Mouse (Mus musculus): ENCODE measurements around the gene Ndufc2. TPM values are rescaled to one million over a fixed set of nuclear protein-coding genes. Genes with fewer than 3 reads are reported as not detected.

The Ndufc2 gene
- 100 to 1,000 TPM; 261 to 279 (median 268) TPM for total RNA-seq (2022)

DNA sequence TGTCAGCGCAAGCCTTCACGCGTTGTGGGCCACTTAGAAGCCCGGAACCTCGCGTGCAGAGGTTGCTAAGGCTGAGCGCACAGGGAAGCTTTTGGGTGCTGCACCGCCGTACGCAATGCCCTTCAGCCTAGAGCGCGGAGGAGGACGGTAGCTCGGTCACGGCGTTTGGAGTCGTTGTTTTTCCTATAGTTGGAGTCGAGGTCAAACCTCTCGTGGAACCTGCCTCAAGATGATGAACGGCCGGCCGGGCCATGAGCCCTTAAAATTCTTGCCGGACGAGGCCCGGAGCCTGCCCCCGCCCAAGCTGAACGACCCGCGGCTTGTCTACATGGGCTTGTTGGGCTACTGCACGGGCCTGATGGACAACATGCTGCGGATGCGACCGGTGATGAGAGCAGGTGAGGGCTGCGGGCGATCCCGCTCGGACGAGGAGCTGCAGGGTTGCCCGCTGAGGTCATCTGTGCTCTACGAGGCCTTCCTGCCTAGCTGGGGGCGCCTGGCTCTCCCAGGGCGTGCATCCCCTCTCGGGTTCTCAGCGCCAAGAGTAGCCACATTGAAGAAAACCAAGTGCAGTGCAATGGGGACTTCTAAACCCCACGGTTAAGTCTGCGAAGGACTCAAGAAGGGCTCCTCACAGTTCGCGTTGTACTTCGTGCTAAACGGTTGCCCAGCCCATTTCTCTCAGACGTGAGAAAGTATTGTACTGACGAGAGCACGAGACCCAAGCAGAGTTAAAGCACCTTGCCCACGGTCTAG lies at the start of gene Ndufc2:
Gene Ndufc2, plus strand, starts transcription at position 44 of the 756 bp plus-strand sequence.
- DNase-seq (ENCODE audit: low spot score in 2 of 2): peak; percentile 65 to 67

DNA sequence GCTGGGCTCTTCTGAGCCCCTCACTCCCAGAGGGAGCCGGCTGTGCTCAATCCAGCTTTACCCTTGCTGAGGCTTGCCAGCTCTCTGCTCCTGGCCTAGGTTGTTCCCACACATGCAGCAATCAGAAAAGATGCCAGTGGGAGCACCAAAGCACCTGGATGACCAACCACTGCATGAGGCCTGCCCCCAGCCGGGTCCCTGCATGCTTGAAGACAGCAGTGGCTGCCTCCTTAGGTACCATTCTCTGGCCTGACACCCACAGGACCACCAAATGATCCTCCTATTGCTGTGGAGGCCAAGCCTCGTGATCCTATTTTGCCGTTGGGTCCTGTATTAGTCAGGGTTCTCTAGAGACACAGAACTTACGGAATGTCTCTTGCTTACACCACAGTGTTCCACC lies 48.9 kb upstream of the Ndufc2 start:
- no peak for DNase-seq (ENCODE audit: low spot score in 2 of 2)

DNA sequence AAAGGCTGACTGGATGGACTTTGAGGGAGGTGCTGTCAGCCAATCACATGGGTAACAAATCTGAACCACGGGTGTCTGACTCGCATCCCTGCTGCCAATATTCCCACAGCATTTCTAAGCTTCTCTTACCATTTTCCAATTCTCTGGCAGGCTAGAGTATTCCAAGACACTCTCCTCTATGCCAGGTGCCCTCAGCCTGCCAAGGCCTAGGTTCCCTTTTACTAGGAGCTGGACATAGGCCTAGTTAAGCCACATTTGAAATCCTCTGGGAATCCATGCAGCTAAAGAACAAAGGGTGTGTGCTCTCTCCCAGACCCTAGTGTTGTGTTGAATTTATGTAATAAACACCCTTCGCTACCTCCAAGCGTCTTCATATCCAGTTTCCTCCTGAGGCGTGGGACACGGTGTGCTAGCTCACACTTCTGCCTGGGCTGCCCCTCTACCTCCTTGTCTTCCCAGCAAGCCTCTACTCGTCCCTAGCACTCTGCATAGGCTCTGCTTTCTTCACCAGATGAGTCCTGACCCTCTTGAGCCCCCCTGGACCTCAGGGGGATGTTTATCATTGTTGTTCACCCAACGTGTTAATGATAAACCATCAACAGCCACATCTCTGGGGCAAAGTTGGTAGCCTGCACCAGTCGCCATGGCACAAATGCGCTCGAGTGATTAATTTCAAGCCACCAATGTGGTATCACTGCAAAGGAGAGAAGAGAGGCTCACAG lies 47.9 kb upstream of the Ndufc2 start:
- no peak for DNase-seq (ENCODE audit: low spot score in 2 of 2)

DNA sequence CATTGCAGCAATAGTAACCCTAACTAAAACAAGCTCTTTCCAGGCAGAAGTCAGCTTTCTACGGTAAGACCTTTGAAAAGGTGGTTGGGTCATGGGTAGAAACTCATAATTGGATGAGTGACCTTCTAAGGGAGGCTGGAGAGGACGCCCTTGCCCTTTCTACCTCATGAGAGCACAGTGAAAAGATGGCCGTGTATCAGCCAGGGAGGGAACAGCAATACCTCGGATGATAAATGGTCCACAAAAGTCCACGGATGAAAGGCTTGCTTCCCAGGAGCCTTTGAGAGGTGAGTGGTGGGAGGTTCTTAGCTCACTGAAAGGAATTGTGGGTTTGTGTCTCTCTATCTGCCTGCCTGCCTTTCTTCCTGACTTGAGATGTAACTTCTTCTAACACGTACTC lies 46.4 kb upstream of the Ndufc2 start:
- no peak for DNase-seq (ENCODE audit: low spot score in 2 of 2)

DNA sequence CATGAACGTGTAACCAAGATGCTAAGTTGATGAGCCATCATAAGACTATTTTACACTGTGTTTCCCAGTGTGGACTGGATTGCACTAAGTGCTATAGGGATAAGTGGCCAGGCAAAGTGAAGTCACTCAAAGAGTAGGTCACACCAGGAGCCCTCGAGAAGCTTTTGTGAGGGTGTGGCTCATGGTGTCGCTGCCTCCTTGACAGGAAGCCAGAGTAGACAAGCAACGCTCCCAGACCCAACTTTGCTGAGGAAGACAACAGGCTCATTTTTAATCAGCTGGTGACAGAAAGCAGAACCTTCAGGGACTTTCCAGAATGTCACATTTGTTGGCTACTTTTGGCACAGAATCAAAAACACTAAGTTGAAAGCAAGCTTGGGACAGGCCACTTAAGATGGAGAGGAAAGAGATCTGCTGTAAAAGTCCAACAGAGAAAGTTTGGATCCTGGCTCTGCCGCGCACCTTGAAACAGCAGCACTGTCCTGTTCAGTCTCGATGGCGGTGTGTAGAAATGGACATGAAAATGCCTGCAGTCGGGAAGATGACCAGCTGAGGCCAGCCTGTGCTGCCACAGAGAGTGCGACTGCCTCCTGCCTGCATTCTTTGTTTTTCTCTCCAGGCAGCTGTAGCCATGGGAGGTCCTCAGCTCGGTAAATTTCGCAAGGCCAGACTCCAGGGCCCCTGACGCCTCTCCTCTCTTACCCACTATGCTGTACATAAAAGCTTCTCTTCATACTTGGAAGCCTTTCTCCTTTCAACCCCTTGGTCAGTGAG lies 44.5 kb upstream of the Ndufc2 start:
- no peak for DNase-seq (ENCODE audit: low spot score in 2 of 2)

DNA sequence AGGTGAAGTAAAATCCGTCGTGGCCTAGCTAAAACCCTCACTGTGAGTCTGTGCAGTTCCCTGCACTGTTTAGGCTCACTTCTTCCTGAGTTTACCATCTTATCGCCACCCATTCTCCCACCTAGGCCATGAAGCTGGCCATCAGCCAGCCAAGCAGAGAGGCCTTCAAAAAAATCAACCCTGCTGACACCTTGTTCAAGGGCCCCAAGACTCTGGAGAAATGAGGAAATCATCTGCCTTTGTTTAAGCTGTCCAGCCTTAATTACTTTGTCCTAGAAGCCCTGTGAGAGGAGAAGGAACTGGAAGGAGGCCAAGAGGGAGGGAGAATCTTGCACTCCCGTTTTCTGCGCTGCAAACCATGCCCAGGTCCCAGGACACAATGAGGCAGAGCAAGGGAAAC lies 43.5 kb upstream of the Ndufc2 start:
- no peak for DNase-seq (ENCODE audit: low spot score in 2 of 2)

DNA sequence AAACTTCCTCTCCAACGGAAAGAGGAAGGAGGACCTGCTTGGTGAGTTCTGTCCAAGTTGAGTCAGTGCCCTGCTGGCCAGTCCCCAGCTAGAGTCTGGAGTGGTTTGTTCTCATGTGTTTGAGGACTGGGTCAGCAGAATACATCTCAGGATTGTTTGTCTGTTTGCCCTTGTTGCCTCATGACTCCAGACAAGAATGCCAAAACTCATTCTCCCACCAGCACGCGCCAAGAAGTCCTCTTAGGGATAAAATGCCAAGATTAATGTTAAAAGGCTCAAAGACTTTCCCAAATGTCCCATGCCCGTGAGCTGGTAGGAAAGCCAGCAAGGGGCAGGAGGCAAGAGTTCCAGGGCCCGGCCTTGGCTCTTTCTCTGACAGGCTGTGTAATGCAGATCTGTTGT lies 42.9 kb upstream of the Ndufc2 start:
- DNase-seq (ENCODE audit: low spot score in 2 of 2): peak; percentile 61 to 63

DNA sequence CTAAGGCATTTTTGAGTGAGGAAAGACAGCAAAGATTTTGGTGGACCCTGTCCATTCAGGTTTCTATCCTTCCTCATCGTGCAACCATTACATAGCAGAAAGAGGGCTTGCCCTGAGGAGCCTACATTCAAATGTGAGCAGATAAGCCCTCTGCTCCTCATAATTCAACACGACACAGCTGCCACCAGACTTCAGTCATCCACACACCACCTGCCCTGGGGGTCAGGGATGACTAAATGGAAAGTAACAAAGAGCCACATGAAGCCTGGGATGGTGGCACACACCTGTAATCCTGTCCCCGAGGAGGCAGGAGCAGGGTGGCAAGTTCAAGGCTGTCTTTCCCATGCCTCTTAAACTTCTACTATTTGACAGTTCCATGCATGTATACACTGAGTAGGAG lies 42.0 kb upstream of the Ndufc2 start:
- DNase-seq (ENCODE audit: low spot score in 2 of 2): no peak

DNA sequence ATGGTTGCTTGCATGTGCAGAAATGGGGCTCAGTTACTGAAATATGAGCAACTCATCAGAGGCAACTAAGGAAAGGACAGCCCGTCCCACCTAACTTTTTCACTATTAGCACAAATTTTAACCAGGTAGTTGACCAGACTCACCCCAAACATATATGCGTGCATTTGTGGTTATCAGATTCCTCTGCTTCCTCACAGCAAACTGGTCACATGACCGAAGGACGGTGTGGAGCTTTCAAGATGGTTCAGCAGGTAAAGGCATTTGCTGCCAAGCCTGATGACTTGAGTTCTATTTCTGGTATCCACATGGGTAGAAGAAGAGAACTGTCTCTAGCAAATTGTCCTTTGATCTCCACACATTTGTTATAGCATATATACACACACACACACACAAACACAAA lies 41.5 kb upstream of the Ndufc2 start:
- no peak for DNase-seq (ENCODE audit: low spot score in 2 of 2)

DNA sequence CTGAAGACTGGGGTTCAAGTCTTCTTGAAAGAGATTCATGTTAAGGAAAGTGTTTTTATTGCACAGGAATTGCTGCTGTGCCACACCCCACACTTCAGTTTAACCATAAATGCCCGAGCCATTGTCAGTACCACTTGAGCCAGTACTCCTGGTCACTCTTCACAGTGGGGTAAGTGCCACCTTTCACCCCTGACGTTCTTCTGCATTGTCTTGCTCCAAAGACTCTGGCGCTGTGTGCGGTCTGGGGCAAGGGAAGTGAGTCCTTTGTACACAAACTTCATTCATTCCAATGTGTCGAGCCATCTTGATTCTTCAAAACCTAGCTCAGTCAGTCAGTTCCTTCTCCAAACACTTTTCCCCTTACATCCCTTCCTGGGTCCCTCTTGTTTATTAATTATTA lies 39.6 kb upstream of the Ndufc2 start:
- DNase-seq (ENCODE audit: low spot score in 2 of 2): no peak

DNA sequence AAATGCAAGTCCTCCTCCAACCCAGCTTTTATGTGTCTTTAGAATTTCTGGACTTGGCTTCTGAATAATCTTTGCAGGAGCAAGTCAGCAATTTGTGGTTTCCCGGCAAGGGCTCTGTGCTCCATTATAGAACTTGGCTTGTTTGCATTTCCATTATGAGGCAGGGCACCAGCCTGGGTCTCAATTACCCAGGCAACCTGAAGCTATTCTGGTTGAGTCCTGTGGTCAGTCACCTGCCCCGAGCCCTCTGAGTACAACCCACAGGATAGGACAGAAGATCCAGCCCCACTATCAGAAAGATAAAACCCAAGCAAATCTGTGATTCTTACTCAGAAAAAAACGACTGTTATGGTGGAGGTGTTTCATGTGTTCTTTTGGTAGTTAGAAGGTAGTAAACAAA lies 38.8 kb upstream of the Ndufc2 start:
- DNase-seq (ENCODE audit: low spot score in 2 of 2): no peak

DNA sequence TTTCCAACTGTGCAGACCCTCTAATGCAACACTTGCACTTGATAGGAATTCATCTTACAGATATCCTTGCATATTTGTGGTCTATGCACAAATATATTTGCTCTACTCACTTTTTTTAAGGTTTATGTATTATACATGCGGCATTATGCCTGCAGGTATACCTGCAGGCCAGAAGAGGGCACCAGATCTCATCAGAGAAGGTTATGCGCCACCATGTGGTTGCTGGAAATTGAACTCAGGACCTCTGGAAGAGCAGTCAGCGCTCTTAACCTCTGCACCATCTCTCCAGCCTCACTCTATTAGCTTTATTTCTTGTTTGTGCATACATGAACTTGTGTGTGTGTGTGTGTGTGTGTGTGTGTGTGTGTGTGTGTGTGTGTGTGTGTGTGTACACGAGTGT lies 38.3 kb upstream of the Ndufc2 start:
- no peak for DNase-seq (ENCODE audit: low spot score in 2 of 2)

DNA sequence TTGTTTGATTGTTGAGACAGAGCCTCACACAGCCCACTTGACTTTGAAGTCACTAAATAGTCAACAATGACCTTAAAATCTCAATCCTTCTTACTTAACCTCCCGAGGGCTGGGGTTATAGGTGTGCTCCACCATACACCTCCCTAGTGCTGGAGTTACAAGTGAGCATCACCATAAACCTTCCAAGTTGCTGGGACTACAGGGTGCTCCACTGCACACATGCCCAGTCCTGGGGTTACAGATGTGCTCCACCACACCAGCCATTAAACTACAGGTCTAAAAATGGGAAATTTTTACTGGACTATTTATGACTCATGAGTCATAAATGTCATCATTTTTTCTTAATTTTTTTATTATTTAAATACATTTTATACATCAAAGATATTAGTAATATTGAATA lies 33.9 kb upstream of the Ndufc2 start:
- no peak for DNase-seq (ENCODE audit: low spot score in 2 of 2)

DNA sequence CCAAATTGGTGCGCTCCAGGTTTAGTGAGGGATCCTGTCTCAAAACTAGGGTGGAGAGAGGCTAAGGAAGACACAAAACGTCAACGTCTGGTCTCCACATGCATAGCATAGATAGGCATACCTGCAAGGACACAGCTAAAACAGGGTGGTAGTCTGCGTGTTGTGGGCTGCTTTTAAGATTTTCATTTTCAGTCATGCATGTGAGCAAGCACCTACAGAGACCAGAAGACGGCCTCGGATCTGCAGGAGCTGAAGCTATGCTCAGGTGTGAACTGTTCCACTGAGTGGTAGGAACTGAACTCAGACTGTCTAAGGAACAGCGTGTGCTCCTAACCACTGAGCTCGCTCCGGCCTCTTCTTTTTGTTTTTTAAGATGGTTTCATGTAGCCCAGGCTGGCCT lies 24.7 kb upstream of the Ndufc2 start:
- no peak for DNase-seq (ENCODE audit: low spot score in 2 of 2)

DNA sequence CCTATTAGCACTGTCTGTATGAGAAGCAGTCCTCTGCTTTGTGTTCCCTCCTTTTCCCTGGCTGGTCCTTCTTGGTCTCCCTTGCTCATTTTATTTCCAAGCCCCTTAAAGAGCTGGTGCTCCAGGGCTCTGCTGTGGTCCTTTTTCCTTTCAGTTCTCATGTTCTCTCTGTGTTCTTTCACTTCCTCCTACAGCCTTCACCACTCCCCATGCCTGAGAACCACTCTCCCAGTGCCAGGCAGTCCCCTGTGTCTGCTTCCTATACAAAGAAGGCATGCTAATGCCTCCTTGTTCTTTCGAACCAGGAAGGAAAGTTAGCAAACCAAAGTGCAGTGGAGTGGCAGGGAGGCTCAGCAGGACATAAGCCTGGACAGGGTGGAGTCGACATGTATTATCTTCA lies 23.9 kb upstream of the Ndufc2 start:
- DNase-seq (ENCODE audit: low spot score in 2 of 2): no peak

DNA sequence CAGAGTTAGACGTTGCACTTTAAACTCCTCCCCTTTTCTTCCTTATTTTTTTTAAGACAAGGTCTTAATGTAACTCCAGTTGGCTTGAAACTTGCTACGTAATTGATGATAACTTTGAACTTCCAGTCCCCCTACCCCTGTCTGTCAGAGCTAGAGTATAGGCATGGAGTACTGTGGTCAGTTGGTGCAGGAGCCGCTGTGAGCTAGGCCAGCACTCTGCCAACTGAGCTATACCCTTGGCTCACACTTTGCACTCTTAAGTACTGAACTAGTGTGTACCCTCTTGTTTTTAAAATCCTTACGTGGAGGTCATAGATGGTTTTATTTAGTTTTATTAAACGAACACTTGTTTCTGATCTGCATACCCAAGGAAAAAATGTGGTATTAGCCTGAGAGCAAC lies 20.5 kb upstream of the Ndufc2 start:
- no peak for DNase-seq (ENCODE audit: low spot score in 2 of 2)

DNA sequence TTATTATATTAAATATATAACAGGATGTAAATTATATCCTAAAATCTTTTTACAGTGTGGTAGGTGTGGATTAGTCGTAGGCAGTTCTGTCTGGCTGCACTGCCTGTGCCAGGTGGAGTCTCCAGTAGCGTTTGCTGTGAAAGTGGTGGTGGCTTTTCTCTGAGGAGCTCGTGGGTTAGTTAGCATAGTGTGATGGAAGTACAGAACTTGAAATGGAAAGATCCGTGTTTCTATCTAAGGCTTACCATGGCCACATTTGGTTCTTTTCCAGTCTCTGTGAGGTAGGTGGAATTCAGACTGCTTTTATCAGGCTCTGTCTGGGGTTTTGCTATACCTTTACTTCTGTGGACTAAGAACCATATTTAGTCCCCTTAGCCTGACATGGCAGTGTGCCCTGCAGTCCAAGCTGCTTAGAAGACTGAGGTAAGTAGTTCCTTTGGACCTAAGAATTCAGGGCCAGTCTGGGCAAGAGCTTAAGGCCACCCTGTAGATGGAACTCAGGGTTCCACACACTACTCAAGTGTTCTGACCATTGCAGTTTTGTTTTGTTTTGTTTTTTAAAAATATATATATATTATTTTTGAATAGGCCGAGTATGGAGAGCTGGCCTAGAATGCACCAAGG lies 19.2 kb upstream of the Ndufc2 start:
- no peak for DNase-seq (ENCODE audit: low spot score in 2 of 2)

DNA sequence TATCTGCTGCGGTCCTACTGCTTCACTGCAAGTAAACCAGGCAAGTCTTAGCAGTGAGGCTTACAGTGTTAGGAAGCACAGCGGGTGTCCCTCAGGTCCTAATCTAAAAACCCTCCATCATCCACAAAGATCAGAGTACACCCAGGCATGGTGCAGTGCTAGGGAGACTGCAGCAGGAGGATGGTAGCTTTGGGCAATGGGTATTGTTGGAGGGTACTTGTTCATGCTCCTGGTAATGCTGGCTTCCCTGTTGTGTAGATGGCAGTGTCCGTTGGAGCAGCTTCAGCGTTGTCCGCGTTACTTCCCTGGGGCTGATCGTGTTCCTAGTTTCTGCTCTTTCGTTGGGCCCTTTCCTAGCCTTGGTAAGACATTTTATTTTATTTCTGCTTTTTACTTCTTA lies 17.1 kb upstream of the Ndufc2 start:
- no peak for DNase-seq (ENCODE audit: low spot score in 2 of 2)

DNA sequence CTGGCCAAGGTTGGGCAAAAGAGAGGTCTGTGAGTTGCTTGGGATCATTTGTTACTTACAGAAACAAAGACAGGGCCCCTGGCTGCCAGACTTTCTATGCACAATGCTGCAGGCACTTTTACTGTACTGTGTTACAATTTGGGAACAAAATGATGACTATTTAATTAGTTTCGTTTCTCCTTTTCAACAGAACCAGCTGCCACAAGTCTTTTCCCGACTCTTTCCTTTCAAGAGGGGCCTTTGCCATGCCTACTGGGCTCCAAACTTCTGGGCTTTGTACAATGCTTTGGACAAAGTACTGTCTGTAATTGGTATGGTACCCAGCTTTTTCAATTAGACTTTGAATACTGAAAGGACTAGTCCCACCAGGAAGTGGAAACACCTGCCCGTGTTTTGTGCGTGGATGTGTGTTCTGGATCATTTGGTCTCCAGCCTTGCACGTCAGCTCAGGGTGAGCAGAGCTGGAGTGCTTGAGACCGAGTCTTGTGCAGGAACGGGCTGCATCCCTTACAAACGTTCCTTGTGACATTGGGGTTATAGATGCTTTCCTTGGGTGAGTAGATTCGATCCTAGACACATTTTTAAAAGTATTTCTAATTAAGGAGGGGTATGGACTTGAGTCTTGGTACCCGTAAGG lies 16.2 kb upstream of the Ndufc2 start:
- no peak for DNase-seq (ENCODE audit: low spot score in 2 of 2)

DNA sequence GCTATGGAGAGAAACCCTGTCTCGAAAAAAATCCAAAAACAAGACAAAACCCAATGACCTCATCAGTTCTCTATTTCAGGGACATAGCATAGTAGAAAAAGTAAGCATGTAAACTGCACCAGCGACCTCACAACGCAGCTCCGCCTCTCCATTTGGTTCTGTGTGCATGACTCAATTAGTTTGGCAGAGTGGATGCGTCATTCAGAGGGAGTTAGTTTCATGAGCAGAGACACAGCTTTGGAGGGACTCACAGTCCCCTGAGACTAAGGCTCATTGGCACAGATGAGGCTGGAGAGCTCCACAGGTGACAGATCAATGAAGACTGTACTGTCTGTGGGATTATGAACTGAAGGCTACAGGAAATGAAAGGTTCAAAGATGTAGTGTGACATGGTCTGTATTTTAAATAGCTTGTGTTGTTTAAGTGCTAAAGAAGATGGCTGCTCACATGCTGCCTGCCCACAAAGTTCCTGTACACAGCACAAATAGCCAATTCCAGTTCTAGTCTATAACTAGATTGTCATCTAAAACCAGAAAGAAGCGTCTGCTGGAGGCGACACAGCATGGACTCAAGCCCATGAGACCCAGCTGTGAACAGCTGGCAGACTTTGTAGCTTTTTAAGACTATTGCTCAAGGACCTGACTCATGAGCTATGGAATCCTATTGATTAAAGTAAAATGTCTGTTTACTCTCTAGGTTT lies 13.5 kb upstream of the Ndufc2 start:
- peak in 1 of 2 experiments; percentile 10 for DNase-seq (ENCODE audit: low spot score in 2 of 2)

Measured in gastrocnemius, adult 8-10 months (tissue).